Mouse (Mus musculus): ENCODE results near the gene Fiz1. TPM values are rescaled to one million over a fixed set of nuclear protein-coding genes. Genes with fewer than 3 reads are reported as not detected.

Gene Fiz1
- total RNA-seq (2021): 10 to 100 TPM; 22.2 to 23.4 TPM
- long read RNA-seq, transcript Fiz1-201 (3 exons, 2,546 nt): major isoform, 6 of 10 reads
- long read RNA-seq, partial matches to known transcripts: 1 of 10 reads
- long read RNA-seq, other reads (novel, unspliced or antisense): 3 of 10 reads

- peak; percentile 96 to 98 for DNase-seq (ENCODE audit: low spot score in 2 of 2)
These were observed at the start of gene Fiz1, which contains the start of gene Zfp524 for GRCm38 (mm10) chr7:5014251-5015117. Gene Fiz1 (minus strand): TSS chr7:5014697. Gene Zfp524 (plus strand): TSS chr7:5014415.

GRCm38 (mm10) chr7:5062360-5063001 lies 48.0 kb upstream of the Fiz1 start:
- no peak for DNase-seq (ENCODE audit: low spot score in 2 of 2)

- peak; percentile 95 to 98 for DNase-seq (ENCODE audit: low spot score in 2 of 2)
These were observed 47.4 kb upstream of the Fiz1 start, which contains the start of gene U2af2 for GRCm38 (mm10) chr7:5061774-5062359. Gene U2af2 (plus strand): TSS chr7:5062143.

GRCm38 (mm10) chr7:5060944-5061773 lies 46.7 kb upstream of the Fiz1 start:
- DNase-seq (ENCODE audit: low spot score in 2 of 2): peak; percentile 100

GRCm38 (mm10) chr7:5060239-5060731 lies 45.8 kb upstream of the Fiz1 start:
- DNase-seq (ENCODE audit: low spot score in 2 of 2): peak; percentile 75 to 82

- no peak for DNase-seq (ENCODE audit: low spot score in 2 of 2)
These were observed 44.9 kb upstream of the Fiz1 start for GRCm38 (mm10) chr7:5059421-5059820.

- DNase-seq (ENCODE audit: low spot score in 2 of 2): no peak
These were observed 44.1 kb upstream of the Fiz1 start for GRCm38 (mm10) chr7:5058631-5059030.

GRCm38 (mm10) chr7:5057804-5058203 lies 43.3 kb upstream of the Fiz1 start:
- DNase-seq (ENCODE audit: low spot score in 2 of 2): peak in 1 of 2 experiments; percentile 39

GRCm38 (mm10) chr7:5057381-5057780 lies 42.9 kb upstream of the Fiz1 start:
- no peak for DNase-seq (ENCODE audit: low spot score in 2 of 2)

GRCm38 (mm10) chr7:5056651-5057263 lies 42.3 kb upstream of the Fiz1 start:
- DNase-seq (ENCODE audit: low spot score in 2 of 2): peak; percentile 75 to 80

GRCm38 (mm10) chr7:5053456-5054179 lies 39.1 kb upstream of the Fiz1 start:
- peak; percentile 63 to 67 for DNase-seq (ENCODE audit: low spot score in 2 of 2)

- DNase-seq (ENCODE audit: low spot score in 2 of 2): no peak
These were observed 38.4 kb upstream of the Fiz1 start for GRCm38 (mm10) chr7:5052931-5053343.

GRCm38 (mm10) chr7:5052438-5052837 lies 37.9 kb upstream of the Fiz1 start:
- no peak for DNase-seq (ENCODE audit: low spot score in 2 of 2)

- DNase-seq (ENCODE audit: low spot score in 2 of 2): peak; percentile 84 to 87
These were observed 37.0 kb upstream of the Fiz1 start, which contains the start of gene Zfp580 for GRCm38 (mm10) chr7:5051193-5052192. Gene Zfp580 (plus strand): TSS chr7:5051538.

- no peak for DNase-seq (ENCODE audit: low spot score in 2 of 2)
These were observed 32.8 kb upstream of the Fiz1 start for GRCm38 (mm10) chr7:5047313-5047712.

- DNase-seq (ENCODE audit: low spot score in 2 of 2): no peak
These were observed 31.6 kb upstream of the Fiz1 start for GRCm38 (mm10) chr7:5046112-5046511.

- DNase-seq (ENCODE audit: low spot score in 2 of 2): no peak
These were observed 30.5 kb upstream of the Fiz1 start for GRCm38 (mm10) chr7:5044981-5045380.

GRCm38 (mm10) chr7:5038940-5039339 lies 24.4 kb upstream of the Fiz1 start:
- no peak for DNase-seq (ENCODE audit: low spot score in 2 of 2)

All from layer of hippocampus, postnatal 10 days (tissue).